Mouse (Mus musculus): ENCODE results near the gene Kremen1. TPM values are rescaled to one million over a fixed set of nuclear protein-coding genes. Genes with fewer than 3 reads are reported as not detected.

The Kremen1 gene
- polyA plus RNA-seq, 1 experiment from 2014 or later: 1.9 TPM

DNA sequence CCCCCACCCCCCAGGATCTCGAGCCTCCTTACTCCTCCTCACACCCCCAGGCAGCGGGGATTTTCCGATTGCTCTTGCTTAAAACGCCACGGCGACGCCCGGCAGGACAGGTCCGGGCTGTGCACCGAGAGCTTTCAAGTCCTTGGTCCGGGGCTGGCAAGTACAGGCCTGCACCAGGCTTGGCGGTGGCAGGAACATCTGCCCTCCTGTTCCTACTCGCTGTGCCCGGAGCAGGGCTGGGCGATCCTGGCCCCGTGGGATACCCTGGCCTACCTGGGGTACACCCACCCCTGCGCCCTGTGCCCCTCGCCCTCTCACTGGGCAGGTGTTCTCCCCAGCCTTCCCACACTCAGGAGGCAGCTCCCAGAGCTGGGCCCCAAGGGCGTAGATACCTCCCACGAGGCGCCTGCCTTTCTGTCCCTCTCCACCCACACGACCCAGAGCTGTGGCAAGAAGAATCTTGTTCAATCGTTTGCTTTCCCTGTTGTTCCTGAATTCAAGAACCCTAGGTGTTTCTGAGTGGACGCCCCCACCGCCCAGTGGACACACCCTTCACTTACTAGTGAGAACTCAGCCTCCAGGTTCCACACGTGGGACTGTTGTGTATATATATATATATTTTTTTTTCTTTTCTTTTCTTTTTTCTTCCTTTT is 1.8 kb upstream of the Kremen1 start:
- no peaks in the 10 kb centered on the region for H3K9me3 ChIP-seq (replicated peaks)
- WGBS (ENCODE audit: insufficient replicate concordance): 68% methylated on average over 26 of the region's 26 CpGs
- H3K27ac ChIP-seq (replicated peaks): no peak overlapping the region
- H3K4me2 ChIP-seq: no peak overlapping the region
- peaks cover 23% of the 10 kb centered on the region for H3K4me1 ChIP-seq (replicated peaks)
- H3K4me3 ChIP-seq (replicated peaks): no peak overlapping the region
- no peaks in the 10 kb centered on the region for H3K36me3 ChIP-seq (replicated peaks)
- no peak overlapping the region for H3K9ac ChIP-seq
- H3K27me3 ChIP-seq: peaks cover 30% of the 10 kb centered on the region
- ATAC-seq (ENCODE audit: insufficient read depth): no peak

DNA sequence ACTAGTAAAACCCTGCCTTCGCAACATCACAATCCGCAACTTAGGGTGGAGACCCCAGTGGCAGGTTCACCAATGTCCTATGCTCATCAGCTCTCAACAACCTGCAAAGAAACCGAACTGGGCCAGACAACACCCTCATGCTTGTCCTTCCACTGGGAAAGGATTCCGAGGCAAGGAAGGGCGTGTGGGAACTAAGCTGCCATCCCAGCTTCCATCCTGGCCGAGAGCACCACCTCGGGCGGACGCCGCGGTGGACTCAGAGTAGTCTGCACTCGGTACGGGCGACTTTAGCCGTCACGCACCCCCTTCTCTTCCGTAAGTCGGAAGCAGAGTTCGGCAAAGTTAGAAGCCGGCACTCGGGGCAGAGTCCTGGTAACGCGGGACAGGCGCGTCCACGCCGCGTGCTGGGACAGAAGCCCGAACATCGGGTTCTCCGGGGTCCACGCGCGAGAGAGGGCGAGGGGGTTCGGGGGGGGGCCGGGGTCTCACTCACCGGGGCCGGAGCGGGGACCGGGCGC is 357 bp downstream of the Kremen1 start:
- ATAC-seq (ENCODE audit: insufficient read depth): peak; percentile 22; the same call in 1 of the 2 replicates

DNA sequence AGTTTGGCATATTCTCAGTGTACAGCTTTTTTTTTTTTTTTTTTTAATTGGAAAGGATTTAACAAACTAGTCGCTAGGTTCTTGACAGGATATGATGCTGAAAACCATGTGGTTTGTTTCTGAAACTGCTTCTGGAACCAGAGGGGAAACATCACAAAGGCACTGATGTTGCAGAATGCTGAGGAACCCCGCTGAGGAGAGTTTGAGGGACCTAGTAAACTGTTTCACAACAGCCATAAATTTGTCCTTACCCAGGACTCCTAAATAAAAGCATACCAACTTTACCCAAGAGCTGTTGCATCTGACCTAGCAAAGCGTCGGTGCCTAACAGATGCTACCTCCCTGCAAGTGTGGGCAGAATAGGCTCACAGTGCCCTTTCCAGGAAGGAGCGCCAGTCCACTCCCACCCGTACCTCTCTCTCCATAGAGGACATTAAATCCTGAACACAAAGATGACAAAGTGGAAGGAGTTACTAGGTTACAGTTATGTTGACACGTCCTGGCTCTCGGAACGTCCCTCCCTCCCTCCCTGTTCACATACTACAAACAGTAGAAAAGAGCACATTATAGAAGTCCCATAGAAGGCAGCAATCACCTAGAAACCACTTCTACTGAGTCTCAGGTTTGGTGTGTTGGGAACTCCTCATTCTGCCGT is 1.3 kb downstream of the Kremen1 start:
- Histone ChIP-seq H3K4me3 (replicated peaks) (peak overlapping the region; percentile 82; the same call in 1 of the 2 replicates), H3K9ac (no peak overlapping the region), H3K4me1 (replicated peaks) (peaks cover 23% of the 10 kb centered on the region), H3K27ac (replicated peaks) (no peak overlapping the region), H3K27me3 (peaks cover 30% of the 10 kb centered on the region), H3K9me3 (replicated peaks) (no peaks in the 10 kb centered on the region), H3K36me3 (replicated peaks) (no peaks in the 10 kb centered on the region), H3K4me2 (peak overlapping the region; percentile 97; the same call in 1 of the 2 replicates)
- 40% methylated on average over 10 of the region's 10 CpGs for WGBS (ENCODE audit: insufficient replicate concordance)
- no peak for ATAC-seq (ENCODE audit: insufficient read depth)

More for the DNA sequence above, 357 bp downstream of the Kremen1 start:
- peak overlapping the region; percentile 82 for H3K4me3 ChIP-seq (replicated peaks)
- peak overlapping the region; percentile 67 for H3K9ac ChIP-seq
- no peaks in the 10 kb centered on the region for H3K36me3 ChIP-seq (replicated peaks)
- H3K27me3 ChIP-seq: peaks cover 30% of the 10 kb centered on the region
- H3K4me2 ChIP-seq: peak overlapping the region; percentile 97
- peaks cover 23% of the 10 kb centered on the region for H3K4me1 ChIP-seq (replicated peaks)
- no peaks in the 10 kb centered on the region for H3K9me3 ChIP-seq (replicated peaks)
- no peak overlapping the region for H3K27ac ChIP-seq (replicated peaks)
- 1% methylated on average over 42 of the region's 42 CpGs for WGBS (ENCODE audit: insufficient replicate concordance)

DNA sequence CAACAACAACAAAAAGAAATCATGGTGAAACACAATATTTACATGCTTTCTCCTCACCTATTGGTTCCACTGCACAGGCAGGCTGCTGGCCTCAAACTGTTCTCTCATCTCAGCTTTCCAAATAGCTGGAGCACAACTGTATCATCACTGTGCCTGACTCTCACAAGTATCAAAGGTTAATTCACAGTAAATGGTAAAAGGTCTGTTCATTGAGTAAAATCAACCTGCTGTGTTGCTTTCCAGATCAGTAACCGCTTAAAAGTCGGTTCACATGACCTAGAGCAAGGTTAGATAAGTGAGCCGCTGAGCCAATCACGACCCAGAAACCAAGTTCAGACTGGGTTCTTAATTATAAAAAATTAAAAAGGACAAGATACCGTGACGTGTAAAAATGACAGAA is 3.3 kb downstream of the Kremen1 start:
- ATAC-seq (ENCODE audit: insufficient read depth): no peak
- H3K4me1 ChIP-seq (replicated peaks): peaks cover 36% of the 10 kb centered on the region
- peaks cover 30% of the 10 kb centered on the region for H3K27me3 ChIP-seq
- H3K9ac ChIP-seq: no peak overlapping the region
- WGBS (ENCODE audit: insufficient replicate concordance): 73% methylated on average over 6 of the region's 6 CpGs
- no peak overlapping the region for H3K27ac ChIP-seq (replicated peaks)
- no peaks in the 10 kb centered on the region for H3K9me3 ChIP-seq (replicated peaks)
- H3K36me3 ChIP-seq (replicated peaks): no peaks in the 10 kb centered on the region
- no peak overlapping the region for H3K4me2 ChIP-seq
- H3K4me3 ChIP-seq (replicated peaks): no peak overlapping the region

DNA sequence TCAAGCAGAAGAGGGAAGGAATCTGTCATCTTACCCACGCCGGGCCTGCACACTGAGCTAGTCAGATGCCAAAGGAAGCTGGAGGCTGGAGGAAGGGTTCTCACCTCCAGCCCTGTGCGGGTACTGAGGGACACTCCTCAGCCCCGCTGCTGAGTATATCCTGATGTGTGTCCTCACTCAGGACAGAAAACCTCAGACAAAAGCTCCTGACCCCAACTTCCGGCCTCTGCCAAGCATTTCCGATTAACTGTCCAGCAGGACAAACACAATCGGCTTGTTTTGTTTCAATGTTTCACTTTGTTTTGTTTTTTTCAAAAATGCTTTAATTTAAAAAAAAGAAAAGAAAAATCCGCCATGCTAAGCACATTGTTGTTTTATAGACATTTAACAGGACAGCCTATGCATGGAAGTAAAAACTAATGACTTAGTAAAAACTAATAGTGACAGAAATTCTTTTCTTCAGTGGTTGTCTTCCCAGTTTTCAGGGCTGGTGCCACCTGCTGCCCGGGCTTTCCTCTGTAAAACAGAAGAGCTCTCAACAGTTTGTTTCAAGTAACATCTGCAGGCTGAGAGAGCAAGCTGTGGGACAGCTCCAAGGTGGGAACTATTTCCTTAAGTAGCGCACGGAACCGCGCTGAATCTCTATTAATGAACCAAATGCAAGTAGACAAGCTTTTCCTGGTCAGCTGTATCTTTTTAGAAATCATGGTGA is 4.1 kb downstream of the Kremen1 start:
- peaks cover 30% of the 10 kb centered on the region for H3K27me3 ChIP-seq
- H3K4me3 ChIP-seq (replicated peaks): no peak overlapping the region
- peaks cover 36% of the 10 kb centered on the region for H3K4me1 ChIP-seq (replicated peaks)
- no peak overlapping the region for H3K9ac ChIP-seq
- no peak overlapping the region for H3K27ac ChIP-seq (replicated peaks)
- H3K9me3 ChIP-seq (replicated peaks): no peaks in the 10 kb centered on the region
- no peaks in the 10 kb centered on the region for H3K36me3 ChIP-seq (replicated peaks)
- no peak for ATAC-seq (ENCODE audit: insufficient read depth)
- 58% methylated on average over 13 of the region's 13 CpGs for WGBS (ENCODE audit: insufficient replicate concordance)
- no peak overlapping the region for H3K4me2 ChIP-seq

DNA sequence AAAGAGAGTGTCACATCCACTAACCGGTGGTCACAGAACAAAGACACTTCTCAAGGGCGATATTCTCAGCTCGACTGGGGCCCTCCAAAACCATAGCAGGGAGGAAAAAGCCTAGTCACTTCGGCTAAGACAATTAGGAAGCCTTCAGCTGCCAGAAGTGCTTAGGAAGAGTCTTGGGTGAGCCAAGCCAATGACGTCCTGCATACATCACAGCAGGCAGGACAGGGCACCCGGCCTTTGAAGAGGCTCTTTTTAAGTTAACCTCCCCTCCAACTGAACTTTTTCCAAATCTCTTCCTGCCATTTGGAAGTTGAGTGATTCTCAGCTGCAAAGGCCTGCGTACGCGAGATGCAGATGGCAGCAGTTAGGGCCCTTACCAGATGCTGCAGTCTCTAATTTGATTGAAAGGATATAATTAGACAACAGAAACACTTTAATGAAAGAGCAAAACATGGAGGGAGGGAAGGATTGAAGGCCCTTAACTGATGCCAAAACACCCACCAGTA is 5.8 kb downstream of the Kremen1 start:
- H3K27me3 ChIP-seq: peaks cover 22% of the 10 kb centered on the region
- H3K9ac ChIP-seq: no peak overlapping the region
- no peak overlapping the region for H3K27ac ChIP-seq (replicated peaks)
- WGBS (ENCODE audit: insufficient replicate concordance): 65% methylated on average over 9 of the region's 9 CpGs
- no peak overlapping the region for H3K4me2 ChIP-seq
- no peak overlapping the region for H3K4me3 ChIP-seq (replicated peaks)
- peaks cover 19% of the 10 kb centered on the region; the same call in 1 of the 2 replicates for H3K4me1 ChIP-seq (replicated peaks)
- ATAC-seq (ENCODE audit: insufficient read depth): no peak
- H3K36me3 ChIP-seq (replicated peaks): no peaks in the 10 kb centered on the region
- no peaks in the 10 kb centered on the region for H3K9me3 ChIP-seq (replicated peaks)

DNA sequence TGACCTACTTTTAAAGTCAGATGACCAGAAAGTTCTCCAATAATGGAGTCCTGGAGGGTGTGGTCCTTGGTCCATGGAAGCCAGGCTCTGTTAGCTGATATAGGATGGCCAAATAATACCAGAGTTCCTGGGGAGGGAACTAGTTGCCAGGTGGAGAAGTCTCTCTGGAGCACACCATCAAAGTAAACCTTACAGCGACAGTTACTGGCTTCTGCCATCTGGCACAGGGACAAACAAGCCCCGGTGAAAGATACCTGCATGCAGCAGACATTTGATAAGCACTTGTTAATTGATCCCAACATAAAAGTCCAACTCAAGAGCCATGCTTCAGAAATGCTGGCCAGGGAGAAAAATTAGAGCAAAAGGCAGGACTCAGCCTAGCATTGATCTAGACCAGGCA is 7.3 kb downstream of the Kremen1 start:
- no peak overlapping the region for H3K4me2 ChIP-seq
- H3K27me3 ChIP-seq: peaks cover 8% of the 10 kb centered on the region
- H3K4me3 ChIP-seq (replicated peaks): no peak overlapping the region
- H3K4me1 ChIP-seq (replicated peaks): peaks cover 17% of the 10 kb centered on the region; the same call in 1 of the 2 replicates
- no peak overlapping the region for H3K9ac ChIP-seq
- WGBS (ENCODE audit: insufficient replicate concordance): 46% methylated on average over 2 of the region's 2 CpGs
- H3K36me3 ChIP-seq (replicated peaks): no peaks in the 10 kb centered on the region
- no peak overlapping the region for H3K27ac ChIP-seq (replicated peaks)
- ATAC-seq (ENCODE audit: insufficient read depth): no peak
- H3K9me3 ChIP-seq (replicated peaks): no peaks in the 10 kb centered on the region

DNA sequence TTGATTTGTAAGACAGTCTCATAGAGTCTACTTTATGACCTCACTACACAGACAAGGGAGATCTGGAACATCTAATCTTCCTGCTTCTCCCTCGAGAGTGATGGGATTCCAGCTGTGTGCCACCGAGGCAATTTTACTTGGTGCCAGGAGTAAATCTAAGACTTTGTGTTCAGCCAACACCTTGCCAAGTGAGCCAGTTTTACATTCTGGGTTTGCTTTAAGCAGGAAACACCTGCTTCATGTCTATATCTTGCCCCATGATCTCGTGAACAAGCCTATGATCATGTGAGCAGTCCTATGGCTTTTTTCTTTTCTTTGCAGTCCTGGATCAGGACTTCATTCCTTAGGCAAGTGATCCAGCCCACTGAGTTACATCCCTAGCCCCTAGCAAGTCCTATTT is 7.8 kb downstream of the Kremen1 start:
- H3K9ac ChIP-seq: no peak overlapping the region
- no peak overlapping the region for H3K4me2 ChIP-seq
- H3K27me3 ChIP-seq: peaks cover 3% of the 10 kb centered on the region
- no peak overlapping the region for H3K4me3 ChIP-seq (replicated peaks)
- 27% methylated on average over 3 of the region's 3 CpGs for WGBS (ENCODE audit: insufficient replicate concordance)
- no peaks in the 10 kb centered on the region for H3K36me3 ChIP-seq (replicated peaks)
- H3K9me3 ChIP-seq (replicated peaks): no peaks in the 10 kb centered on the region
- peaks cover 22% of the 10 kb centered on the region for H3K4me1 ChIP-seq (replicated peaks)
- no peak for ATAC-seq (ENCODE audit: insufficient read depth)
- H3K27ac ChIP-seq (replicated peaks): no peak overlapping the region

DNA sequence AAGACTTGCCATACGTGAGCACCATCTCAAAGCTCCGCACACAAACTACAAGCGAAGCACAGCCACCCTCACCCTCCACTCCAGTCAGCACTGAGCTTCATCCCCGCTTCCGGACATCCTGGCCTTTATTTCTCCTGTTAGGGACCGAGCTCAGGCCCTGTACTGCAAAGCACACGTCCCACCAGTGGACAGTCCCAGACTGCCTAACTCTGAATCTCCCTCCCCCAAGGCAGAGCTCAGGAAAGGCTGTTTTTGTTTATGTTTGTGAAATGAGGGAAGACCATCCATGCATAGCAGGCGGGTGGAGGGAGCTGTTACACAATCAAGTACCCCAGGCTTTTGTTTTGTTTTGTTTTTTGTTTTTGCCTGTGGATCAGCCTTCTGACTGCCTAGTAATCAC is 8.6 kb downstream of the Kremen1 start:
- H3K27me3 ChIP-seq: no peaks in the 10 kb centered on the region
- H3K36me3 ChIP-seq (replicated peaks): no peaks in the 10 kb centered on the region
- no peak overlapping the region for H3K27ac ChIP-seq (replicated peaks)
- no peak overlapping the region for H3K4me3 ChIP-seq (replicated peaks)
- no peak overlapping the region for H3K4me2 ChIP-seq
- H3K9me3 ChIP-seq (replicated peaks): no peaks in the 10 kb centered on the region
- no peak overlapping the region for H3K9ac ChIP-seq
- ATAC-seq (ENCODE audit: insufficient read depth): no peak
- WGBS (ENCODE audit: insufficient replicate concordance): 76% methylated on average over 8 of the region's 8 CpGs
- H3K4me1 ChIP-seq (replicated peaks): peaks cover 26% of the 10 kb centered on the region

DNA sequence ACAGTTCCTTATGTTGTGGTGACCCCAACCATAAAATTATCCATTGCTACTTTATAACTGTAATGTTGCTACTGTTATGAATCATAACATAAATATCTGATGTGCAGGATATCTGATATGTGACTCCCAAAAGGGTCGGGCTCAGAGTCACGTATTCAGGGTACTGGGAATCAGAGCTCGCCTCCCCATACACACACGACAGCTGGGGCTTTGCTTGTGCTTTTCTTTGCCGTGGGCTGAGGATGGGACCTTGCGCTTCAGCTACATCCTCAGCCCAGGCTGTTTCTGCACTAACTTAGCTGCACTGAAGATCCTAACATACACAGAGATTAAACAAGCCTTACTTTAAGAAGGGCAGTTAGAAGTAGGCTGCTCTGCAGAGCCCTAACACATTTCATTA is 10.2 kb downstream of the Kremen1 start:
- WGBS (ENCODE audit: insufficient replicate concordance): 71% methylated on average over 6 of the region's 6 CpGs
- no peak overlapping the region for H3K4me3 ChIP-seq (replicated peaks)
- no peak for ATAC-seq (ENCODE audit: insufficient read depth)
- no peaks in the 10 kb centered on the region for H3K27me3 ChIP-seq
- H3K36me3 ChIP-seq (replicated peaks): no peaks in the 10 kb centered on the region
- no peak overlapping the region for H3K4me2 ChIP-seq
- peaks cover 35% of the 10 kb centered on the region for H3K4me1 ChIP-seq (replicated peaks)
- no peak overlapping the region for H3K27ac ChIP-seq (replicated peaks)
- no peak overlapping the region for H3K9ac ChIP-seq
- no peaks in the 10 kb centered on the region for H3K9me3 ChIP-seq (replicated peaks)

DNA sequence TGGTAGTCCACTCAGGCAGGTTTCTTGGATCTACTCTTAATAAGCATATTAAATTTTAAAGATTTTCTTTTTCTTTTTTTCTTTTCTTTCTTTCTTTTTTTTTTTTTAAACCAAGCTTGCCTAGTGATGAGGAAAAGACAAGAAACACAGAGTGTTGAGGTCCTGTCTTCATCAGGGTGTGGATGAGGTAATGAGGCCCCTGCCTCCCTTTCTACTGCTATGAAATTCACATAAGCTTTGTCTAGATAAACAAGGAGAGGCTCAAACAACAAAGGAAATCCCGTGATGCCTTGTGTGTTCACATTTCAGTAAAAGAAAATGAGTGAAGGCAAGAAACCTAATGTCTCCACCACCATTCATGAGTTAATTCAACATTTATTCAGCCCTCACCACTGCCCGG is 13.2 kb downstream of the Kremen1 start:
- Histone ChIP-seq H3K9ac (no peak overlapping the region), H3K27me3 (no peaks in the 10 kb centered on the region), H3K4me2 (no peak overlapping the region), H3K36me3 (replicated peaks) (no peaks in the 10 kb centered on the region), H3K4me3 (replicated peaks) (no peak overlapping the region), H3K4me1 (replicated peaks) (peaks cover 48% of the 10 kb centered on the region), H3K9me3 (replicated peaks) (no peaks in the 10 kb centered on the region), H3K27ac (replicated peaks) (no peak overlapping the region)
- no peak for ATAC-seq (ENCODE audit: insufficient read depth)
- WGBS (ENCODE audit: insufficient replicate concordance): 49% methylated on average over 2 of the region's 2 CpGs
